Mouse (Mus musculus) brain, embryonic 14.5 days (tissue): Measurements from ENCODE around the gene Dnpep.

ENCODE experiments used
- CTCF ChIP-seq: fragments of 200-500 bp; IDR thresholded peaks from 2 replicates; pipeline ENCODE4 v1.5.1; 2012; ENCODE audit warnings: inconsistent platforms, mild to moderate bottlenecking, moderate library complexity, borderline replicate concordance; ENCODE audit not compliant: insufficient read depth, insufficient read length; ENCODE audit errors: extremely low read depth
- POLR2A ChIP-seq: fragments of 200-500 bp; IDR thresholded peaks from 2 replicates; pipeline ENCODE4 v1.6.1; 2012; ENCODE audit warnings: mild to moderate bottlenecking, inconsistent platforms, borderline replicate concordance; ENCODE audit not compliant: poor library complexity, insufficient read depth, insufficient read length, severe bottlenecking; ENCODE audit errors: extremely low read depth

GRCm38 (mm10) chr1:75339337-75339736 is 21.5 kb upstream of the Dnpep start:
- TF ChIP-seq POLR2A (no peak), CTCF (no peak)
